Mouse (Mus musculus): Measurements from ENCODE around the gene Usp3.

GRCm38 (mm10) chr9:66504518-66504917 lies 88.4 kb downstream of the Usp3 start:
- TF ChIP-seq POLR2A (IDR thresholded peaks at IDR 0.05; ENCODE audit: insufficient read depth, low read depth, low read length) (no peak), CTCF (IDR thresholded peaks at IDR 0.05) (no peak)
